In genomic region chr10:117418668-117419237, GRCm38 (mm10) we compare ENCODE assay signal across 8 mouse cellular contexts. TPM values are rescaled to one million over a fixed set of nuclear protein-coding genes. Genes with fewer than 3 reads are reported as not detected.
DNase-seq lines count a peak whose midpoint lies in the region; ATAC-seq and TF ChIP-seq lines count a peak whose summit lies in the region.

No protein-coding gene starts in this region.

- no peaks in the 10 kb centered on the region for H3K9me3 ChIP-seq in lung, postnatal 0 days (ENCODE audit: low read length)
- H3K9me3 ChIP-seq in embryonic facial prominence, embryonic 12.5 days, result no peaks in the 10 kb centered on the region
- H3K9me3 ChIP-seq in limb, embryonic 11.5 days (ENCODE audit: control insufficient read depth, low read length), result no peaks in the 10 kb centered on the region
- H3K9me3 ChIP-seq in neural tube, embryonic 13.5 days, result no peaks in the 10 kb centered on the region

- DNase-seq in lung, postnatal 0 days (ENCODE audit: low spot score), result no peak
- no peak for DNase-seq in lung, postnatal 25 days (ENCODE audit: low spot score)
- no peak for DNase-seq in limb, embryonic 11.5 days (ENCODE audit: low spot score)
- no peak for DNase-seq in ovary, adult 18-20 months (ENCODE audit: low spot score)
- DNase-seq in yolk sac, embryonic 10.5 days (ENCODE audit: low spot score), result no peak
- no peak for DNase-seq in embryo, embryonic 10.5 days (ENCODE audit: low spot score)

- H3K27ac ChIP-seq in lung, postnatal 0 days (ENCODE audit: low read length), result no peak overlapping the region
- H3K27ac ChIP-seq in embryonic facial prominence, embryonic 12.5 days, result no peak overlapping the region
- H3K27ac ChIP-seq in limb, embryonic 11.5 days (replicated peaks; ENCODE audit: low read depth, low read length), result no peak overlapping the region
- peak overlapping the region; percentile 59; the same call in 1 of the 2 replicates for H3K27ac ChIP-seq in neural tube, embryonic 13.5 days (replicated peaks)

- H3K27me3 ChIP-seq in lung, postnatal 0 days (replicated peaks; ENCODE audit: insufficient read depth, low read length), result no peaks in the 10 kb centered on the region
- no peaks in the 10 kb centered on the region for H3K27me3 ChIP-seq in embryonic facial prominence, embryonic 12.5 days
- no peaks in the 10 kb centered on the region for H3K27me3 ChIP-seq in limb, embryonic 11.5 days (ENCODE audit: control insufficient read depth, insufficient read depth, low read length)
- H3K27me3 ChIP-seq in neural tube, embryonic 13.5 days, result peaks cover 3% of the 10 kb centered on the region; the same call in 1 of the 2 replicates

- 44% methylated on average over 24 of the region's 24 CpGs for WGBS in lung, postnatal 0 days
- 51% methylated on average over 24 of the region's 24 CpGs for WGBS in embryonic facial prominence, embryonic 12.5 days
- WGBS in limb, embryonic 11.5 days, result 52% methylated on average over 24 of the region's 24 CpGs
- WGBS in neural tube, embryonic 13.5 days, result 50% methylated on average over 24 of the region's 24 CpGs

- no peak overlapping the region for H3K4me3 ChIP-seq in lung, postnatal 0 days (ENCODE audit: low read depth, low read length)
- peak overlapping the region; percentile 2; the same call in 1 of the 2 replicates for H3K4me3 ChIP-seq in embryonic facial prominence, embryonic 12.5 days
- no peak overlapping the region for H3K4me3 ChIP-seq in limb, embryonic 11.5 days (ENCODE audit: low read depth, low read length)
- peak overlapping the region; percentile 30 for H3K4me3 ChIP-seq in neural tube, embryonic 13.5 days

- H3K4me2 ChIP-seq in lung, postnatal 0 days (replicated peaks; ENCODE audit: low read depth, low read length), result peak overlapping the region; percentile 53
- H3K4me2 ChIP-seq in embryonic facial prominence, embryonic 12.5 days (replicated peaks), result peak overlapping the region; percentile 48; the same call in 1 of the 2 replicates
- peak overlapping the region; percentile 36; the same call in 1 of the 2 replicates for H3K4me2 ChIP-seq in limb, embryonic 11.5 days (ENCODE audit: low read depth, severe bottlenecking)
- peak overlapping the region; percentile 57 for H3K4me2 ChIP-seq in neural tube, embryonic 13.5 days

- no peak for ATAC-seq in lung, postnatal 0 days
- no peak for ATAC-seq in embryonic facial prominence, embryonic 12.5 days (ENCODE audit: insufficient number of reproducible peaks, insufficient read depth, low FRiP score, low TSS enrichment)
- no peak for ATAC-seq in limb, embryonic 11.5 days (ENCODE audit: insufficient number of reproducible peaks, low FRiP score, low TSS enrichment, low read depth)
- peak; percentile 34; the same call in 1 of the 2 replicates for ATAC-seq in neural tube, embryonic 13.5 days (ENCODE audit: low read depth)

- 0 out of 2 replicates have a peak, but pooled peaks cover 2% of the 10 kb centered on the region for H3K4me1 ChIP-seq in lung, postnatal 0 days (ENCODE audit: insufficient read depth, low read depth, low read length)
- H3K4me1 ChIP-seq in embryonic facial prominence, embryonic 12.5 days, result 0 out of 2 replicates have a peak, but pooled peaks cover 5% of the 10 kb centered on the region
- no peaks in the 10 kb centered on the region for H3K4me1 ChIP-seq in limb, embryonic 11.5 days (ENCODE audit: control insufficient read depth, insufficient read depth, low read length)
- peaks cover 24% of the 10 kb centered on the region for H3K4me1 ChIP-seq in neural tube, embryonic 13.5 days (replicated peaks)

- no peaks in the 10 kb centered on the region for H3K36me3 ChIP-seq in lung, postnatal 0 days (ENCODE audit: insufficient read depth, low read length)
- no peaks in the 10 kb centered on the region for H3K36me3 ChIP-seq in embryonic facial prominence, embryonic 12.5 days
- H3K36me3 ChIP-seq in limb, embryonic 11.5 days (ENCODE audit: control insufficient read depth, insufficient read depth, low read length), result no peaks in the 10 kb centered on the region
- H3K36me3 ChIP-seq in neural tube, embryonic 13.5 days, result no peaks in the 10 kb centered on the region

- no peak for TF ChIP-seq EP300 in lung, postnatal 0 days (IDR thresholded peaks at IDR 0.05)

- H3K9ac ChIP-seq in lung, postnatal 0 days (replicated peaks; ENCODE audit: low read depth), result no peak overlapping the region
- H3K9ac ChIP-seq in embryonic facial prominence, embryonic 12.5 days, result no peak overlapping the region
- H3K9ac ChIP-seq in limb, embryonic 11.5 days (ENCODE audit: low read length), result no peak overlapping the region
- peak overlapping the region; percentile 27 for H3K9ac ChIP-seq in neural tube, embryonic 13.5 days

- TF ChIP-seq CTCF in lung, postnatal 0 days (IDR thresholded peaks at IDR 0.05), result no peak

RNA-seq across cellular contexts. Expression of gene Cpsf6, which starts 38.9 kb away (rescaled TPM):
- polyA plus RNA-seq in lung, postnatal 0 days (2015; fragmentation: Nextera tagmentation; extraction: Ambion mirVana), result 61.0 and 67.6 TPM in 2 replicates
- polyA plus RNA-seq in embryonic facial prominence, embryonic 12.5 days (2016; fragmentation: Nextera tagmentation; extraction: Ambion mirVana), result 210 and 213 TPM in 2 replicates
- polyA plus RNA-seq in limb, embryonic 11.5 days (2014; fragmentation: Nextera tagmentation; extraction: Ambion mirVana), result 225 and 251 TPM in 2 replicates
- polyA plus RNA-seq in neural tube, embryonic 13.5 days (2015; fragmentation: Nextera tagmentation; extraction: Ambion mirVana), result 144 and 167 TPM in 2 replicates

Comparison
In these comparisons a context has a peak if more than half of its experiments do, and no peak if none do; other contexts are left out.
1. H3K4me3 ChIP-seq: peak in embryonic facial prominence, embryonic 12.5 days (single experiment) and neural tube, embryonic 13.5 days (single experiment); none in lung, postnatal 0 days (single experiment) and limb, embryonic 11.5 days (single experiment).
2. Peak in every context shown above with its lines, with median percentiles within 50 percentile points of each other: H3K4me2 ChIP-seq.